Mouse (Mus musculus): ENCODE results near the gene Hnf1b. TPM values are rescaled to one million over a fixed set of nuclear protein-coding genes. Genes with fewer than 3 reads are reported as not detected.
A peak's percentile ranks its signal among the peaks of the same experiment; 100 is the strongest.

Hnf1b gene
- 0.40 and 0.63 TPM in 2 replicates for polyA plus RNA-seq (2012; rRNA removed)

DNA sequence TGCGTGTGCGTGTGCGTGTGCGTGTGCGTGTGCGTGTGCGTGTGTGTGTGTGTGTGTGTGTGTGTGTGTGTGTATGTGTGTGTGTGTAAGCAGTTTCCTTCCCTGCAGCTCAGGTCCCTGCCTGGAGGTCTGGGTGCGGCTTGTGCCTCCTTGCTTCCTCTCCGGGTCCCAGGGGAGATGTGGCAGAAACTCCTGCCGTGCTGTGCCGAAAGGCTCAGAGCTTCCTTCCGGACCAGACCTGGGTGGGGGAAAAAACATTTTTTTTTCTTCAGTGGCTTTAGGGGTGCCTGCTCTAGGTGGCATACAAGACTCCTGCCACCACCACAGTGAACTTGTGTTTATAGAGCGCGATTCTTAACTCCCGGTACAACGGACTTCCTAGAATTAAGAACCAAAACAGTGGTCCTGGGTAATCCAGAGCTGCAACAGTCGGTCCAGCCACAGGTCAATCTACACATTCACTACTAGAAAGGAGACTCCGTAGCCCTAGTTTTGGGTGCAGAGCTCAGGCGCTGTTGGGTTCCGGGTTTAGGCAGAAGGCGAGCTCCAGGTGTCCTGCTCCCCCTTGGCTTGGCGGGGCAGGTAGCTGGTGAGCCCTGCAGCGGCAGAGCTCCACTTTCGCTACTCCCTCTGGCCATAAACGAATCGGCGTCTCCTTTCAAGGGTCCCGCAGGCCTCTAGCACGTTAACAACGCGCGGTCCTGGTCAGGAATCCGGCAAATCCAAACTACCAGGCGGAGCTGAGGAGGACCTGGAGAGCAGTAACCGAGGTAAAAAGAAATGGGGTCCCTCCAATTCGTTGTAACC is at the start of gene Hnf1b:
TSS of gene Hnf1b (plus strand) at position 535 of the 807 bp plus-strand sequence.
- Histone ChIP-seq H3K27me3 (ENCODE audit: control insufficient read depth, insufficient read depth, low read length) (peaks cover 28% of the 10 kb centered on the region), H3K36me3 (ENCODE audit: control insufficient read depth, insufficient read depth, low read length) (no peaks in the 10 kb centered on the region), H3K27ac (ENCODE audit: insufficient read depth, low read length) (no peak within 1 kb of the TSS), H3K4me1 (ENCODE audit: control insufficient read depth, insufficient read depth, insufficient read length) (peaks cover 19% of the 10 kb centered on the region), H3K4me3 (ENCODE audit: extremely low read depth, insufficient read depth, insufficient read length) (peak within 1 kb of the TSS; percentile 15; the same call in 1 of the 2 replicates)
- TF ChIP-seq CTCF (IDR thresholded peaks at IDR 0.05; ENCODE audit: extremely low read depth, insufficient read depth, insufficient read length, insufficient replicate concordance) (no peak), POLR2A (IDR thresholded peaks at IDR 0.05; ENCODE audit: low read depth, low read length) (no peak)
- peak in 1 of 2 experiments; percentile 32 for DNase-seq (ENCODE audit: low read depth in 1 of 2, low spot score in 2 of 2)
- WGBS: 3% methylated on average over 34 of the region's 36 CpGs

DNA sequence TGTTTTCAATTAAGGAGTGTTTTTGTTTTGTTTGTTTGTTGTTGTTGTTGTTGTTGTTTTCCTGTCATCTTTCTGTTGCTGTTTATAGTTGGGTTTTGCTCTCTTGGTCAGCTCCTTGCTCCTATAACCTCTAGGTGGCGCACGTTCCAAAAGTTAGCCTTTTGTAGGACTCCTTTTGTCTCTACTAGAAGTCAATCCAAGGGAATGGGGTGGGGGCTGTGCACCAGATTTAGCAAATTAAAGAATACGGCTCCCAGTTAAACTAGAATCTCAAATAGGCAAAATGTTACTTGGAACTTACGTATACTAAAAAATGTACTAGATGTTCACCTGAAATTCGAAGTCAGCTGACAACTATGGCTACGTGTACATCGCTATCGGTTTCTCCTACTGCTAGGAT is 47.7 kb upstream of the Hnf1b start:
- no peaks in the 10 kb centered on the region for H3K27me3 ChIP-seq (ENCODE audit: control insufficient read depth, insufficient read depth, low read length)
- H3K4me1 ChIP-seq (ENCODE audit: control insufficient read depth, insufficient read depth, insufficient read length): no peaks in the 10 kb centered on the region
- TF ChIP-seq POLR2A (IDR thresholded peaks at IDR 0.05; ENCODE audit: low read depth, low read length) (no peak), CTCF (IDR thresholded peaks at IDR 0.05; ENCODE audit: extremely low read depth, insufficient read depth, insufficient read length, insufficient replicate concordance) (no peak)
- H3K27ac ChIP-seq (ENCODE audit: insufficient read depth, low read length): no peak overlapping the region
- DNase-seq (ENCODE audit: low read depth in 1 of 2, low spot score in 2 of 2): no peak
- no peaks in the 10 kb centered on the region for H3K36me3 ChIP-seq (ENCODE audit: control insufficient read depth, insufficient read depth, low read length)
- 71% methylated on average over 8 of the region's 8 CpGs for WGBS
- H3K4me3 ChIP-seq (ENCODE audit: extremely low read depth, insufficient read depth, insufficient read length): no peak overlapping the region

DNA sequence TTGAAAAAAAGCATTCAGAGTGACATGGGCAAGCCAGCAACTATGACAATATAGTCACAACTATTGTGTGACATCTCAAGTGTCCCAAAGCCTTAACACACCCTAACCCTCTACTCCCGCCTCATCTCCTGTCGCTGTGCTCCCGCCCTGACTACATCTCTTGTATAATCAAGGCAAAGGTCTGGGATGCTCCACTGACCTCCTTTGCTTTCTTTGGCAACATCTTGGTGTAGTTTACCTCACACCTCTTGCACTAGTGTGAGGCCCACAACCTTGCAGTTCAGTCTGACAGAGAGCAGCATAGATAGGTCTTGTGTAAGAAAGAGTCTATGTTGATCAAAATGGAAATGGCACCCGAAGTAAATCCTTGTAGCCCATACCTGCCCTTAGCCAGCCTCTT is 47.3 kb upstream of the Hnf1b start:
- Histone ChIP-seq H3K27me3 (ENCODE audit: control insufficient read depth, insufficient read depth, low read length) (no peaks in the 10 kb centered on the region), H3K4me1 (ENCODE audit: control insufficient read depth, insufficient read depth, insufficient read length) (no peaks in the 10 kb centered on the region), H3K4me3 (ENCODE audit: extremely low read depth, insufficient read depth, insufficient read length) (no peak overlapping the region), H3K27ac (ENCODE audit: insufficient read depth, low read length) (no peak overlapping the region), H3K36me3 (ENCODE audit: control insufficient read depth, insufficient read depth, low read length) (no peaks in the 10 kb centered on the region)
- DNase-seq (ENCODE audit: low read depth in 1 of 2, low spot score in 2 of 2): no peak
- TF ChIP-seq POLR2A (IDR thresholded peaks at IDR 0.05; ENCODE audit: low read depth, low read length) (no peak), CTCF (IDR thresholded peaks at IDR 0.05; ENCODE audit: extremely low read depth, insufficient read depth, insufficient read length, insufficient replicate concordance) (no peak)
- 86% methylated on average over 4 of the region's 4 CpGs for WGBS

DNA sequence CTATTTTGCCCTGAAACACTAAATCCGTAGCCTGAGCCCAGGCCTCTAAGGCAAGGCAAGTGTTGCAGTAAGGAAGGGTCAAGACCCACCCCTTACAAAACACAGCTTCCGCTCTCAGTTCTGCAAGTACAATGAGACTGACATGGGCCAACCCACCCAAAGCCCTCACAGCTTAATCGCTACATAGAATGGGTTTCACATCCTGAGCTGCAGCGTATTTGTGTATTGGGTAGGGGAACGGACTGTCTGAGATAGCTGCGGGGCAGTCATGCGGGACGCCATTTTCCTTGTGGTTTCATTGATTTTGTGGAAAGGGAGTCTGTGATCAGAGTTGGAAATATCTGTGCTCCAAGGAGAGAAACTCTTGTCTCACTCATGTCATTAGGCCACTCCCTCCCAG is 39.4 kb upstream of the Hnf1b start:
- no peak for TF ChIP-seq CTCF (IDR thresholded peaks at IDR 0.05; ENCODE audit: extremely low read depth, insufficient read depth, insufficient read length, insufficient replicate concordance)
- TF ChIP-seq POLR2A (IDR thresholded peaks at IDR 0.05; ENCODE audit: low read depth, low read length): no peak
- WGBS: 85% methylated on average over 8 of the region's 8 CpGs
- Histone ChIP-seq H3K4me1 (ENCODE audit: control insufficient read depth, insufficient read depth, insufficient read length) (no peaks in the 10 kb centered on the region), H3K36me3 (ENCODE audit: control insufficient read depth, insufficient read depth, low read length) (no peaks in the 10 kb centered on the region), H3K4me3 (ENCODE audit: extremely low read depth, insufficient read depth, insufficient read length) (no peak overlapping the region), H3K27ac (ENCODE audit: insufficient read depth, low read length) (no peak overlapping the region), H3K27me3 (ENCODE audit: control insufficient read depth, insufficient read depth, low read length) (no peaks in the 10 kb centered on the region)
- DNase-seq (ENCODE audit: low read depth in 1 of 2, low spot score in 2 of 2): no peak

DNA sequence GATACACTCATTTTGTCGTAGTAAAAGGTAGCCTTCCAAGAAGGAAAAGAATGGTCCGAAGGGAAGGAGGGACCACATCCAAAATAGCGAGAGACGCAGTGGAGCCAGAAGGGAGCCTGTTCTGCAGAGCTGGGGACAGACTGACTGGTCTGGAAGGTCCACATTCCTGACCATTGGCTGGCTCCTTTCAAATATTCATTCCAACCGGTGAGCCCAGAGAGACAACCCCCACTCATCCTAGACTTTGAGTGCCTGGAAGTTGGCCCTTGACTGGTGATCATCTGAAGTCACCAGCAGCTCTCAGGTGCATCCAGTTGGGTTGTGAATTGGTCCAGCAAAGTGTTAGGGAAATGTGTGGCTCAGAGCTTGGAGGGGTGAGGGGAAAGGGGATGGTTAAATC is 34.7 kb upstream of the Hnf1b start:
- no peak for TF ChIP-seq POLR2A (IDR thresholded peaks at IDR 0.05; ENCODE audit: low read depth, low read length)
- no peak for TF ChIP-seq CTCF (IDR thresholded peaks at IDR 0.05; ENCODE audit: extremely low read depth, insufficient read depth, insufficient read length, insufficient replicate concordance)
- 0 out of 2 replicates have a peak, but pooled peaks cover 2% of the 10 kb centered on the region for H3K27me3 ChIP-seq (ENCODE audit: control insufficient read depth, insufficient read depth, low read length)
- H3K36me3 ChIP-seq (ENCODE audit: control insufficient read depth, insufficient read depth, low read length): no peaks in the 10 kb centered on the region
- no peak overlapping the region for H3K27ac ChIP-seq (ENCODE audit: insufficient read depth, low read length)
- no peak overlapping the region for H3K4me3 ChIP-seq (ENCODE audit: extremely low read depth, insufficient read depth, insufficient read length)
- no peaks in the 10 kb centered on the region for H3K4me1 ChIP-seq (ENCODE audit: control insufficient read depth, insufficient read depth, insufficient read length)
- no peak for DNase-seq (ENCODE audit: low read depth in 1 of 2, low spot score in 2 of 2)
- 88% methylated on average over 5 of the region's 5 CpGs for WGBS

DNA sequence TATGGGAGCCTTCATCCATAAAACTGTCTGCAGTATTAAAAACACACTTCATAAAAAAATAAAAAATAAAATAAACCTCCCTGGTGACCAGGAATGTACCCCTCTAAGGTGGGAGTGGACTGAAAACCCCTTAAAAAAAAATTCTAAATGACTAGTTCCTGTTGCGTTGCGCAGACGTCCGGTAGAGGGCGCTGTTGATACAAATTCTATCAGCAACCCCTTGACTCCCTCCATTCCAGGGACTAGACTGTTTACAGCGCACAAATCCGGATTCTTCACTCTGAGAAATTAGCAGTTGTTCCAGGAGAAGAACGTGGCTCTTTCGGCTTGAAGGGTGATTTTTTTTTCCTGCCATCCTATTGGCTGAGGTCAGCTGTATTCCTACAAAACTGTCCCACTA is 34.2 kb upstream of the Hnf1b start:
- peak; percentile 17 to 22 for DNase-seq (ENCODE audit: low read depth in 1 of 2, low spot score in 2 of 2)
- 7% methylated on average over 9 of the region's 9 CpGs for WGBS
- Histone ChIP-seq H3K4me3 (ENCODE audit: extremely low read depth, insufficient read depth, insufficient read length) (no peak overlapping the region), H3K27me3 (ENCODE audit: control insufficient read depth, insufficient read depth, low read length) (0 out of 2 replicates have a peak, but pooled peaks cover 2% of the 10 kb centered on the region), H3K27ac (ENCODE audit: insufficient read depth, low read length) (no peak overlapping the region), H3K4me1 (ENCODE audit: control insufficient read depth, insufficient read depth, insufficient read length) (no peaks in the 10 kb centered on the region), H3K36me3 (ENCODE audit: control insufficient read depth, insufficient read depth, low read length) (no peaks in the 10 kb centered on the region)
- TF ChIP-seq POLR2A (IDR thresholded peaks at IDR 0.05; ENCODE audit: low read depth, low read length) (no peak), CTCF (IDR thresholded peaks at IDR 0.05; ENCODE audit: extremely low read depth, insufficient read depth, insufficient read length, insufficient replicate concordance) (peak; percentile 48; the same call in 1 of the 2 replicates)

DNA sequence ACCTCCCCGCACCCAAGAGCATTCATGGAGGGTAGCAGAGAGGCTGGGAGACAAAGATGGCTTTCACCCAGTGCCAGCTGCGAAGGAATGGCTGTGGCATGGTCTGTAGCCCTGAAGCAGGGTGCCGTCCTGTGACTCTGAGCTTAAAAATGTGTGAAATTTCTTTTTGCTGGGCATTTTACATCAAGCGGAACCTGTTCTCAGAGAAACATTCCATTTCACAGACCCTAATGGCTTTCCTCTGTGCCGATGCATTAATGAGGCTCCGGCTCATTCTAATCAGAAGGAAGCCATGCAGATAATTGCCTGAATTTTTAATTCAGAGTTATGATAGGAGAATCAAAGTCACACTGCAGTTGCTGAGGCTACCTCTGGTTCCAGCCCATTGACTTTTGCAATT is 32.8 kb upstream of the Hnf1b start:
- DNase-seq (ENCODE audit: low read depth in 1 of 2, low spot score in 2 of 2): no peak
- TF ChIP-seq POLR2A (IDR thresholded peaks at IDR 0.05; ENCODE audit: low read depth, low read length) (no peak), CTCF (IDR thresholded peaks at IDR 0.05; ENCODE audit: extremely low read depth, insufficient read depth, insufficient read length, insufficient replicate concordance) (no peak)
- H3K4me3 ChIP-seq (ENCODE audit: extremely low read depth, insufficient read depth, insufficient read length): no peak overlapping the region
- 0 out of 2 replicates have a peak, but pooled peaks cover 2% of the 10 kb centered on the region for H3K27me3 ChIP-seq (ENCODE audit: control insufficient read depth, insufficient read depth, low read length)
- no peak overlapping the region for H3K27ac ChIP-seq (ENCODE audit: insufficient read depth, low read length)
- WGBS: 78% methylated on average over 6 of the region's 6 CpGs
- H3K4me1 ChIP-seq (ENCODE audit: control insufficient read depth, insufficient read depth, insufficient read length): no peaks in the 10 kb centered on the region
- no peaks in the 10 kb centered on the region for H3K36me3 ChIP-seq (ENCODE audit: control insufficient read depth, insufficient read depth, low read length)
